Mouse (Mus musculus): ENCODE measurements at regions not wholly inside any gene's neighbourhood (a gene's known extent, or its start where the extent isn't known, plus 50 kb on each side); places are given as distances from the start of the nearest gene placed in this dataset.
"Not testable (repeated sequence)": the region's sequence is repeated elsewhere in the genome, so short reads cannot be mapped to it uniquely, and the experiment has no call there.

DNA sequence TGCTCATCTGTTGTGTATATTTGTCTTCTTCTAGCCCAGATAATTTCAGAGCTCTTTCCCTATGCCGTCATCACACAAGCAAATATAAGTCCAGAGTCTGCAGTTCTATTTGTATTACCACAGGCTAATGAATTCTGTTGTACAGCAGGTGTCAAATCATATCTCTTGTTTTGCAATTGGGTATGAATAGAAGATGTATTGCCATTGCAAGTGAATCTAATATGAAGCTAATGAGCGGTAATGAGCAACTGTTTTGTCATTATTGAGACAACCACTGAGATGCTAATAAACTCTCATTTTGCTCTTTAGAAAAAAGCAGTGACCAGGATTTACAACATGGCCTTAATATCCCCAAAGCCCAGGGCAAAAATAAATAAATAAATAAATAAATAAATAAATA is 73.5 kb upstream of the Vrk2 start:
- no peak for DNase-seq
- H3K4me1 ChIP-seq (ENCODE audit: control insufficient read depth, insufficient read depth, low read length): no peaks in the 10 kb centered on the region
- H3K27ac ChIP-seq (ENCODE audit: insufficient read depth, low read length): no peak overlapping the region
- H3K27me3 ChIP-seq (ENCODE audit: control insufficient read depth, insufficient read depth, low read length): no peaks in the 10 kb centered on the region
- WGBS: 94% methylated on average over 2 of the region's 2 CpGs
- TF ChIP-seq CTCF (IDR thresholded peaks at IDR 0.05; ENCODE audit: borderline replicate concordance, insufficient read depth, low read depth, low read length) (no peak), POLR2A (IDR thresholded peaks at IDR 0.05; ENCODE audit: borderline replicate concordance, insufficient read depth, low read length) (no peak)
- no peak overlapping the region for H3K4me3 ChIP-seq (replicated peaks; ENCODE audit: insufficient read depth, low read depth, low read length)

DNA sequence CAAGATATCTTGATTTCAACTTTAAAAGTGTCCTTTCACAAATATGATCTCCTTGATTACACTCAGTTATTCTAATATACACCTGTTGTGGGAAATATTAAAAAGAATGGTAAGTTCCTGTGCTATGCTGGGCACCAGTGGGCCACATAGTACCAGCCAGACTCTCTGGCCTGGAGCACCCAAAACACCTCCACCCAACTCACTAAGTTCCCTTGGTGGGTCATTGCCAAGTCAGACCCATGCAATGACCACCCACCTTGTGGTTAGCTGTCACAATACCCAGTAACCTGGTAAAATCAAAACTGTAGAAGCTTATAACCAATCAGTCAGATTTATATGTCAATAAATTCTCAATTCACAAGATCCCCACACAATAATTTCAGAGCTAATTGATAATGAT is 67.1 kb upstream of the Vrk2 start:
- no peak for TF ChIP-seq CTCF (IDR thresholded peaks at IDR 0.05; ENCODE audit: borderline replicate concordance, insufficient read depth, low read depth, low read length)
- no peak for TF ChIP-seq POLR2A (IDR thresholded peaks at IDR 0.05; ENCODE audit: borderline replicate concordance, insufficient read depth, low read length)
- DNase-seq: no peak
- H3K27me3 ChIP-seq (ENCODE audit: control insufficient read depth, insufficient read depth, low read length): no peaks in the 10 kb centered on the region; the same call in 1 of the 2 replicates
- no peaks in the 10 kb centered on the region for H3K4me1 ChIP-seq (ENCODE audit: control insufficient read depth, insufficient read depth, low read length)
- H3K27ac ChIP-seq (ENCODE audit: insufficient read depth, low read length): no peak overlapping the region
- H3K4me3 ChIP-seq (replicated peaks; ENCODE audit: insufficient read depth, low read depth, low read length): no peak overlapping the region

GRCm38 (mm10) chr11:26649165-26649564 is 55.4 kb upstream of the Vrk2 start:
- not testable (repeated sequence) for DNase-seq; H3K4me3 ChIP-seq (replicated peaks; ENCODE audit: insufficient read depth, low read depth, low read length); H3K27me3 ChIP-seq (ENCODE audit: control insufficient read depth, insufficient read depth, low read length); H3K4me1 ChIP-seq (ENCODE audit: control insufficient read depth, insufficient read depth, low read length); H3K27ac ChIP-seq (ENCODE audit: insufficient read depth, low read length)

Data from cerebellum, adult 2 months (tissue).